Mouse (Mus musculus) intestine, postnatal 0 days (tissue): ENCODE measurements around the gene Vcl. TPM values are rescaled to one million over a fixed set of nuclear protein-coding genes. Genes with fewer than 3 reads are reported as not detected.

Experiments
- ATAC-seq: fragments of 200-750 bp; cut with Nextera tagmentation; 2 replicates; pipeline ENCODE4 v1.8.0; 2017; ENCODE audit warnings: mild to moderate bottlenecking, moderate TSS enrichment, moderate library complexity
- H3K27ac ChIP-seq: fragments of 300-500 bp; sonication (generic); 2 replicates; pipeline ENCODE4 v1.5.1; 2014; ENCODE audit warnings: mild to moderate bottlenecking, low read depth, low read length, moderate library complexity
- H3K27me3 ChIP-seq: fragments of 300-500 bp; sonication (generic); replicated peaks from 2 replicates; pipeline ENCODE4 v1.6.1; 2014; ENCODE audit warnings: low read length, mixed read lengths; ENCODE audit not compliant: control insufficient read depth, insufficient read depth
- H3K36me3 ChIP-seq: fragments of 300-500 bp; sonication (generic); 2 replicates; pipeline ENCODE4 v1.6.1; 2014; ENCODE audit warnings: mild to moderate bottlenecking, moderate library complexity; ENCODE audit not compliant: control insufficient read depth, insufficient read depth
- H3K4me1 ChIP-seq: fragments of 300-500 bp; sonication (generic); replicated peaks from 2 replicates; pipeline ENCODE4 v1.6.1; 2014; ENCODE audit warnings: antibody characterized with exemption, low read length, mixed read lengths; ENCODE audit not compliant: control insufficient read depth, insufficient read depth
- H3K4me2 ChIP-seq: fragments of 300-500 bp; sonication (generic); replicated peaks from 2 replicates; pipeline ENCODE4 v1.6.1; 2014; ENCODE audit warnings: low read depth, mild to moderate bottlenecking, moderate library complexity
- H3K4me3 ChIP-seq: fragments of 300-500 bp; sonication (generic); 2 replicates; pipeline ENCODE4 v1.5.1; 2014; ENCODE audit warnings: low read depth, low read length
- H3K9ac ChIP-seq: fragments of 300-500 bp; sonication (generic); 2 replicates; pipeline ENCODE4 v1.6.1; 2014; ENCODE audit warnings: mild to moderate bottlenecking, low read depth, low read length
- H3K9me3 ChIP-seq: fragments of 300-500 bp; sonication (generic); 2 replicates; pipeline ENCODE4 v1.6.1; 2016; ENCODE audit warnings: mixed run types; ENCODE audit not compliant: control insufficient read depth
- CTCF ChIP-seq: sonication (generic); IDR thresholded peaks from 2 replicates; pipeline ENCODE4 v1.5.1; 2016; ENCODE audit warnings: low read depth, mild to moderate bottlenecking, control low read depth, antibody characterized with exemption, moderate library complexity
- WGBS: fragments of 180-500 bp; shearing (Covaris S2); extraction: QIAGEN DNeasy Blood & Tissue Kit; methylation state at CpG from one replicate; pipeline ENCODE4 v1.1.7; 2014; 5-methylcytosine and 5-hydroxymethylcytosine counted together
- polyA plus RNA-seq: library from polyadenylated mRNA; unstranded; fragments of >200 nt; fragmentation: Nextera tagmentation; extraction: Ambion mirVana; gene quantifications from 2 replicates; pipeline ENCODE4 v1.2.1, GENCODE M21; 2015

The Vcl gene
- polyA plus RNA-seq, 1 experiment from 2014 or later: 33.9 TPM

DNA sequence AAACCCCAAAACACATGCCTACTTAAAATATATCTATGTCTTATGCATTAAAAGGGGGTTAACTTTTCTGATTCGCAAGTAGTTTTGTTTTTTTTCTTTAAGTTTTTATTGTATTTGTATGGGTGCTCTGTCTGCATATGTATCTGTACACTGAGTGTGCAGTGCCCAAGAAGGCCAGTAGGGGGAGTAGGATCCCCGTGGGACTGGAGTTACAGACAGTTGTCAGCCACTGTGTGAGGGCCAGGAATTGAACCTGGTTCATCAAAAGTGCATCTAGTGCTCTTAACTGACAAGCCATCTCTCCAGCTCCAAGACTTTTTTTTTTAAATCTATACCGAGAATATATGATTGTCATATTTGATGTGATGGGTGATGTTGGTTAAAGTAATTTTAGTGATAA, 121.5 kb downstream of the Vcl start:
- TF ChIP-seq CTCF: peak; percentile 71
- H3K27me3 ChIP-seq: no peaks in the 10 kb centered on the region
- H3K36me3 ChIP-seq: no peaks in the 10 kb centered on the region
- ATAC-seq: no peak
- 77% methylated on average over 3 of the region's 3 CpGs for WGBS
- H3K9ac ChIP-seq: no peak overlapping the region
- H3K27ac ChIP-seq: no peak overlapping the region
- H3K9me3 ChIP-seq: no peaks in the 10 kb centered on the region
- no peak overlapping the region; the same call in 1 of the 2 replicates for H3K4me3 ChIP-seq
- H3K4me2 ChIP-seq: peak overlapping the region; percentile 89
- H3K4me1 ChIP-seq: no peaks in the 10 kb centered on the region

DNA sequence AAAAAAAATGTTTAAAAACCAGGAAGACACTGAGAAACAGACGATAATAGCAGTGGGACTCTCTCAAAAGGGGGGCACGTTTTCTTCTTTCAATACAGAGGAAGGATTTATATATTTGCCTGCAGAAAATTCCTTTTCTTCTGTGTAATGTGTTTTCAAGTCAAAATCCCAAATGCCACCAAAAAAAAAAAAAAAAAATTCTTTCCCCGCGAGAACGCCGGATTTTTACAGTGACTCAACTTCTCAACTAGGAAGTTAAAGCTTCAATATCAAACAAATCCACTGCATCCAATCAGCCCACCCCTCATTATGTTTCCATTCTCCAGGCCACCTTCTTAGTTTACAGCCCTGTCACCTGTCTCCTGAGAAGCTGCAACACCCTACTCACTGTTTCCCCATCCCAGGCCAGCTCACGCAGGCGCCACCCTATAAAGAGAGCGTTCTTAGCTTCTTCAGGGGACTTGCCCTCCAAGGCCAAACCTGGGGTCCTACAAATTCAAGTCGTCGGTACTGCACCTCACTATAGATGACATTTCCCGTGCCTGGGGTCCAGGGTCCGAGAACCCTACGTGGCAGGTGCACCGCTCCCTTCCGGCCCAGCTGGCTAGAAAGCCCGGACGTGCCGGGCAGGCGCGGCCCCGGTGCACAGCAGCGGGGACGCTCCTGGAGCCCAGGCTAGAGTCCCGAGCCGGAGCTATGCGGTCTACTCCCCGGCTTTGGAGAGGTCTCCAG, 122.3 kb downstream of the Vcl start:
- Histone ChIP-seq H3K27me3 (no peaks in the 10 kb centered on the region), H3K4me3 (peak overlapping the region; percentile 86), H3K27ac (peak overlapping the region; percentile 93), H3K9me3 (no peaks in the 10 kb centered on the region), H3K36me3 (no peaks in the 10 kb centered on the region), H3K4me2 (peak overlapping the region; percentile 89), H3K4me1 (no peaks in the 10 kb centered on the region), H3K9ac (peak overlapping the region; percentile 77)
- TF ChIP-seq CTCF: no peak
- peak; percentile 9 for ATAC-seq
- 4% methylated on average over 28 of the region's 28 CpGs for WGBS

DNA sequence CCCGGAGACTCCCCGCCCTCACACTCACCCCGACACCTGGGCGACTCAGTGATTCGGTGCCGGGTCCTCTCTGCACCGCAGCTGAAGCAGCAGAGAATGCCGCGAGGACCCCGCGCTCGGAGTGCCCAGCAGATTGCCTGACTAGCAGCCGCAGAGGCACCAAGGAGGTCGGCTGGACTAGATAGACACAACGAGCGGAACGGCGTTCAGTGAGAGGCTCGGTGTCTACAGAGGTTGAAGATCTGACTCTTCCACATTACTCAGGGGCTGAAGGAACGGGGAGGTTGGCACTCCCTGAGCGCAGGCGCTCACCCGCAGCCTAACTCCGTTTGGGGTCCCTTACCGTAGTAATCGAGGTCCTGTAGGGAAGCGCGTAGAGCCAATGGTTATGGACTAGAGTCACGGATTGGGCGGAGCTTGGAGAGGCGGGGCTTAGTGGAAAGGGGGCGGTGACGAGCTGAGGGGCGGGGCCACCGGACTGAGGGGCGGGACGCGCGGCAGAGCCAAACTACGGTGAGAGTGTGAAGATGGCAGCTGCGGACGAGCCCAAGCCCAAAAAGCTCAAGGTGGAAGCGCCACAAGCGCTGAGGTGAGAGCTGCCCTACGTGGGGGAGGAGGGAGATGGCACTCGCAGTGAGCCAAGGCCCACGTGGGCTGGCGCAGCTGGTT, 123.0 kb downstream of the Vcl start, which contains the start of the genes Ap3m1 and Adk:
Gene Ap3m1 (minus strand): TSS at position 397 of the 669 bp plus-strand sequence.
Gene Adk (plus strand): TSS at position 463 of the 669 bp plus-strand sequence.
- Histone ChIP-seq H3K9ac (peak within 1 kb of the TSS; percentile 77), H3K4me2 (peak within 1 kb of the TSS; percentile 89), H3K27me3 (no peaks in the 10 kb centered on the region), H3K4me1 (no peaks in the 10 kb centered on the region), H3K4me3 (peak within 1 kb of the TSS; percentile 86), H3K36me3 (0 out of 2 replicates have a peak, but pooled peaks cover 2% of the 10 kb centered on the region), H3K9me3 (no peaks in the 10 kb centered on the region), H3K27ac (peak within 1 kb of the TSS; percentile 93)
- ATAC-seq: peak; percentile 97
- WGBS: under 1% methylated on average over 48 of the region's 48 CpGs
- TF ChIP-seq CTCF: no peak

DNA sequence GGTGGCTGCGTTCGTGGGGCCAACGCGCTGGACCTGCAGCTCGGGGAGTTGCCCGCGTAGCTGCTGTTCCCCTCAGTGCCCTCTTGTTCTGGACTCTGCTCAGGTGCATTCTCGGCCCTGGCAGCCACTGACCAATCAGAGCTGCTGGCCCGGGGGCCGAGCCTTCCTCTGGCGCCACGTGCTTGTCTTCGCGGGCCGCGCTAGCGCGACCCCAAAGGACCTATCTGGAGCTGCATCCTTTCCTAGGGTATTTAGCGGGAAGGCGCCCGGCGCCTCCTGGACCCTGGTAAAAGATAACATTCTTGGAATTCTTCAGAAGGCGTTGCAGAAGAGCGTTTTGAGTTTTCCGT, 123.6 kb downstream of the Vcl start:
- Histone ChIP-seq H3K4me2 (peak overlapping the region; percentile 89), H3K9ac (peak overlapping the region; percentile 77), H3K4me1 (no peaks in the 10 kb centered on the region), H3K27me3 (no peaks in the 10 kb centered on the region), H3K4me3 (peak overlapping the region; percentile 86), H3K36me3 (0 out of 2 replicates have a peak, but pooled peaks cover 3% of the 10 kb centered on the region), H3K27ac (peak overlapping the region; percentile 93), H3K9me3 (no peaks in the 10 kb centered on the region)
- peak; percentile 75 for ATAC-seq
- under 1% methylated on average over 25 of the region's 25 CpGs for WGBS
- TF ChIP-seq CTCF: peak; percentile 57

DNA sequence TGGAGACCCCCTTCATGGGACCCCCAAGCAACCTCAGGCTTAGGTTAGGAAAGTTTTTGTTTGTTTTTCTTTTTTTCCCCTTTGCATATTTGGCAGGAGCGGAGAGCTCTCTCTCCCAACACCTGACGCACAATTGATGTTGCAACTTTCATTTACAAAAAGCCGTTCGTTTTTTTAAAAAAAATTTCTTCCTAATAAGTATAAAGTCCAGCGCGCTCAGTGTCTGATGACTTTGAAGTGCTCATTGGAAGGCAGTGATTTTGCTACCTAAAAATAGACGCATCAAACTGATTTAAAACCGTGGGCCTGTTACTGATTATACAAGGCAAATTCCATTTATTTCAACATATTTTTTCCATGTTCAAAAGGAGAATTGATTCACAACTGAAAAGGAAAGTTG, 124.0 kb downstream of the Vcl start:
- no peak for TF ChIP-seq CTCF
- H3K4me1 ChIP-seq: no peaks in the 10 kb centered on the region
- H3K9me3 ChIP-seq: no peaks in the 10 kb centered on the region
- no peaks in the 10 kb centered on the region for H3K27me3 ChIP-seq
- ATAC-seq: no peak
- 0 out of 2 replicates have a peak, but pooled peaks cover 3% of the 10 kb centered on the region for H3K36me3 ChIP-seq
- no peak overlapping the region for H3K27ac ChIP-seq
- H3K4me2 ChIP-seq: peak overlapping the region; percentile 89
- 0 out of 2 replicates have a peak overlapping the region, but pooled peaks have one; percentile 77 for H3K9ac ChIP-seq
- 3% methylated on average over 8 of the region's 8 CpGs for WGBS
- peak overlapping the region; percentile 86 for H3K4me3 ChIP-seq

DNA sequence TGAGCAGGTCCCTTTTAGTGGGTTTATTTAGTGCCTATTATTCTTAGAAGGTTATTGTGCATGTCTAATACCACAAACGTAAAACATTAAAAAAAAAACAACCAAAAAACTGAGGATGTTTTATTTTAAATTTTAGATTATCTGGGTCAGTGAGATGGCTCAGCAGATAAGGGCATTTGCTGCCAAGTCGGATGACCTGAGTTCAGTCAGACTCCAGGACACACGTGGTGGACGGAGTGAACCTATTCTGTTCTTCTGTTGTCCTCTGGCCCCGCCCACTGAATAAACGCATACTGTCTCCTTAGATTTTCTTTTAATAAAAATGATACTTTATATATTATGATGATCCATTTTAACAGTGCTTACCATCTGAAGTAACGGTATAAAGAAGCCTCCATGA, 124.4 kb downstream of the Vcl start:
- no peak overlapping the region for H3K9ac ChIP-seq
- TF ChIP-seq CTCF: no peak
- no peaks in the 10 kb centered on the region for H3K9me3 ChIP-seq
- peak overlapping the region; percentile 86 for H3K4me3 ChIP-seq
- H3K27me3 ChIP-seq: no peaks in the 10 kb centered on the region
- H3K4me1 ChIP-seq: no peaks in the 10 kb centered on the region
- ATAC-seq: no peak
- 43% methylated on average over 7 of the region's 7 CpGs for WGBS
- no peak overlapping the region for H3K27ac ChIP-seq
- 0 out of 2 replicates have a peak, but pooled peaks cover 3% of the 10 kb centered on the region for H3K36me3 ChIP-seq
- peak overlapping the region; percentile 89 for H3K4me2 ChIP-seq
